Mouse (Mus musculus) megakaryocyte, embryonic 14.5 days (primary cell): ENCODE measurements at regions not wholly inside any gene's neighbourhood (a gene's known extent, or its start where the extent isn't known, plus 50 kb on each side); places are given as distances from the start of the nearest gene placed in this dataset.

Source experiments
- FLI1 ChIP-seq: IDR thresholded peaks from 2 replicates; pipeline ENCODE4 v1.6.1; 2012; ENCODE audit warnings: low read length, inconsistent platforms, mixed read lengths
- GATA1 ChIP-seq: IDR thresholded peaks from 3 replicates; pipeline ENCODE4 v1.6.1; 2012; ENCODE audit warnings: mixed read lengths, low read length, inconsistent platforms, borderline replicate concordance

DNA sequence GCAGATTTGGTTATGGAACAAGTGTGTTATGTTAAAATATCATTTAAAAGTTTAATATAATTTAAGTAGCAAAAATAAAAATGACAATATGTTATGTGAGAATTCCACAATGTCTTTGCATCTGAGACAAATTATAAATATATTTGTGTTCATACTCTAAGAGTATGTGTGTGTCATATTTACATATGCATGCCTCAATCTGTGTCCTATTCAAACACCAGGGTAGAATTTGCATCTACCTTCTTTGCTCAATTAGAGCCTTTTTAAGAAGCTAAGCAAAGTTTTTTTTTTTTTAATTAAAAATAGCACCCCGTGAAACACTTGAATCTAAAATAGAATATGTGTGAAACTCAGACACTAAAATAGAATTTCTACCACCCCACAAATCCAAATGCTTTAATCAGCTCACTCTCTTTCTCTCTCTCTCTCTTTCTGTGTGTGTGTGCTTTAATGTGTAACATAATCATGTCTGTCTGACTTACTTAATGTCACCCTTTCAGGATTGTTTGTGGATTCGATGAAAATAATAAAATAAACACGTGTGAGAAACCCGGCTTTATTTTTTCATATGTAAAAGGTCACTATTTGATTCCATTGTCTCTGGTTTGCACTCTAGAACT is 1019.6 kb downstream of the Pcdh7 start:
- no peak for TF ChIP-seq GATA1
- no peak for TF ChIP-seq FLI1
